Mouse (Mus musculus) testis, adult 2 months (tissue): ENCODE data around the gene 0610030E20Rik.

ENCODE experiments used
- CTCF ChIP-seq: fragments of 200-500 bp; IDR thresholded peaks from 2 replicates; pipeline ENCODE4 v1.5.1; 2012; ENCODE audit warnings: low read depth, mild to moderate bottlenecking, inconsistent platforms, low read length, moderate library complexity; ENCODE audit not compliant: control insufficient read depth, insufficient read depth, insufficient replicate concordance
- POLR2A ChIP-seq: fragments of 200-500 bp; IDR thresholded peaks from 2 replicates; pipeline ENCODE4 v1.6.1; 2012; ENCODE audit warnings: low read depth, mild to moderate bottlenecking, inconsistent platforms, low read length, moderate library complexity; ENCODE audit not compliant: control insufficient read depth

- TF ChIP-seq CTCF (no peak), POLR2A (no peak)
Measured at GRCm38 (mm10) chr6:72346261-72346660, 856 bp upstream of the 0610030E20Rik start.
